Mouse (Mus musculus): Measurements from ENCODE around the gene Kat5. TPM values are rescaled to one million over a fixed set of nuclear protein-coding genes. Genes with fewer than 3 reads are reported as not detected.
A peak's percentile ranks its signal among the peaks of the same experiment; 100 is the strongest.

Gene Kat5
- total RNA-seq, 2 experiments from 2014 or later, result 69.7 to 87.5 TPM

- DNase-seq (ENCODE audit: low spot score in 2 of 2), result no peak
Observed at GRCm38 (mm10) chr19:5572331-5573125, 37.5 kb downstream of the Kat5 start.

- no peak for DNase-seq (ENCODE audit: low spot score in 2 of 2)
Observed at GRCm38 (mm10) chr19:5571831-5572230, 38.2 kb downstream of the Kat5 start.

- no peak for DNase-seq (ENCODE audit: low spot score in 2 of 2)
Observed at GRCm38 (mm10) chr19:5570353-5571246, 39.4 kb downstream of the Kat5 start.

- no peak for DNase-seq (ENCODE audit: low spot score in 2 of 2)
Observed at GRCm38 (mm10) chr19:5569521-5569920, 40.5 kb downstream of the Kat5 start.

DNA sequence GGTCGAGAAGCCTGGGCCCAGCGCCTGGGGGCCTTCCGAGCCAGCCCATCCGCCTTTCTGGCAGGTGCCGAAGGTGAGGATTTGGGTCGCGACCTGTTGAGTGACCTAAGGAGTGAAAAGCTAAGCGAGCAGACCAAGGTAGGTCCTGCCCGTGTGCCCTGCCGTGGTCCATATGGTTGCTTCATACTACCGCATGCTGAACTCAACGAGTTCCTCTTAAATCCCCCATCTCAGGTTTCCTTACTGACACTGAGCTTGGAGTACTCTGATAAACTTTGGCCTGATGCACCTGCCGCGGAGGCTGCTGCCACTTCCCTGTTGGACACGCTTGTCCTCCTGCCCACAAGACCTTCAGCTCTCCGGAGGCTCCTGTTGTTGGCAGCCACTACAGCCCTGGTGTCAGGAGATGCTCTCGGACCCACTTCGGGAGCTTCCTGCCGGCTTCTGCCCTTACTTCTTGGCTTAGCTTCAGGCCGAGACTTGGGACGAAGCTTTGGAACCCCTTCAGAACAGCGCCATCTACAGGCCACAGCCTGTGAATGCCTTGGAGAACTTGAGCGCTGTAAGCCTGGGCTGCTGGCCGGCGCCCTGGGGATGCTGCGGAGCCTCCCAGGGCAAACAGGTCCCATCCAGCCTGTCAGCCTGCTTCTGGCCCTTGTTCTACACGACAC is 41.4 kb downstream of the Kat5 start:
- DNase-seq (ENCODE audit: low spot score in 2 of 2), result peak; percentile 86 to 89

- DNase-seq (ENCODE audit: low spot score in 2 of 2), result peak; percentile 93
Observed at GRCm38 (mm10) chr19:5567534-5568469, 42.2 kb downstream of the Kat5 start, which contains the start of gene Ap5b1. TSS of gene Ap5b1 (plus strand) at chr19:5568025.

GRCm38 (mm10) chr19:5567180-5567533 is 42.9 kb downstream of the Kat5 start:
- no peak for DNase-seq (ENCODE audit: low spot score in 2 of 2)

DNA sequence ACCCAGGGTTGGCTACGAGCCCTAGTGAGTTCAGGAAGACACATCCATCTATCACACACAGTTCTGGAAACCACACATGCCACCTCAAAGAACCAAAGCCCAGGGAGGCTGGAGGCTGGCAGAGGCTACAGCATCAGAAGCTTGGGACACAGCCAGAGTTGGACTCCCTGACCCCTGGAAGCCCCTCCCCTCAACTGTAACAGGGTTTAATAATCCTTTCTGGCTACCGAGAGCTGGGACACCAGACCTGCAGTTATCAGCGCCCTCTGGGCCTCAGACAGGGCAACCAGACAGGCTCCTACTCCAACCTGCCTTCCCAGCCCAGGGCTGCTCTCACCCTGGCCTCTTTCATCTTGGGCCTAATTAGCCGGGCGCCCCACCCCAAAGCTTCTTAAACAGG is 43.7 kb downstream of the Kat5 start:
- DNase-seq (ENCODE audit: low spot score in 2 of 2), result no peak

DNA sequence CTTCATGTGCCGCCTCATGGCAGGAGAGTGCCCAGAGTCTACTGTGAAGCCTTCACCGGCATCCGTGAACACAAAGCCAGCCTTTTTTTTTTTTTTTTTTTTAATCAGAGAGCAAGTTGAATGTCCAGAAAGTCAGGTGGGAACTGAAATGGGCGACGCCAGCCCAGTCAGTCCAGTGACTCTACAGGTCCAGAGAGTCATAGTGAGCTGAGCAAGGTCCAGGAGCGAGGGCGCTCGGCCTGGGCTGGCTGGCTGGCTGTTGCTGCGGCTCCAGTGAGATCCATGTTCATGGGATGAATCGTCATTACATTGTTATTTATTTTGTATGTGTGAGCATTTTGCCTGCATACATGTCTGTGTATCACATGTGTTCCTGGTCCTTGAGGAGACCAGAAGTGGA is 47.3 kb downstream of the Kat5 start:
- DNase-seq (ENCODE audit: low spot score in 2 of 2), result no peak

- DNase-seq (ENCODE audit: low spot score in 2 of 2), result no peak
Observed at GRCm38 (mm10) chr19:5561886-5562285, 48.2 kb downstream of the Kat5 start.

- DNase-seq (ENCODE audit: low spot score in 2 of 2), result no peak
Observed at GRCm38 (mm10) chr19:5561252-5561790, 48.7 kb downstream of the Kat5 start.

DNA sequence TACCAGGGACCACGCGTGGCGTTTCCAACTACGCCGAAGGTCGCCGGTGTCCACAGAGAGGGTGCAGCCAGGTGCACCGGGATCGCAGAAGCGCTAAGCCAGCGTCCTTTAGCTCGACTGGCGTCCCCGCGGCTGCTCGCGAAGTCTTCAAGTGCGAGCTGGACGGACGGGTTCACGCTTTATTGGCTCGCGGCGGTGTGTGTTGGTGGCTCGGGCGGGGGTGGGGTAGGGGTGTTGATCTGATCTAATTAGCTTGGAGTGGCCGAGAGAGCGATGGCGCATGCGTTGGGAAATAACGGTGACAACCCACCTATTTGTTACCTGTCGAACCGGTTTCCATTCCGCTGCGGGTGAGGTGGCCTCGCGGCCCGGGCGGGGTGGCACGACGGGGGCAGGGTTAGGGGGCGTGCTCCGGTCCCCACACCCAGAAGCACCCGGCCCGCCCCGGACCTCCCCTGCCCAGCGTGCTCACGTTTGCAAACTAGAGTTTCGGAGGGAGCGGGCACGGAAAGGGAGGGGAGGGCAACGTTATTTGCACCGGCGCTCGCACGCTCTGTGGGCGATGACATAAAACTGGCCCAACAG is 49.5 kb downstream of the Kat5 start, which contains the start of gene Ovol1:
Gene Ovol1 (minus strand): TSS at position 190 of the 585 bp plus-strand sequence.
- no peak for DNase-seq (ENCODE audit: low spot score in 2 of 2)

DNA sequence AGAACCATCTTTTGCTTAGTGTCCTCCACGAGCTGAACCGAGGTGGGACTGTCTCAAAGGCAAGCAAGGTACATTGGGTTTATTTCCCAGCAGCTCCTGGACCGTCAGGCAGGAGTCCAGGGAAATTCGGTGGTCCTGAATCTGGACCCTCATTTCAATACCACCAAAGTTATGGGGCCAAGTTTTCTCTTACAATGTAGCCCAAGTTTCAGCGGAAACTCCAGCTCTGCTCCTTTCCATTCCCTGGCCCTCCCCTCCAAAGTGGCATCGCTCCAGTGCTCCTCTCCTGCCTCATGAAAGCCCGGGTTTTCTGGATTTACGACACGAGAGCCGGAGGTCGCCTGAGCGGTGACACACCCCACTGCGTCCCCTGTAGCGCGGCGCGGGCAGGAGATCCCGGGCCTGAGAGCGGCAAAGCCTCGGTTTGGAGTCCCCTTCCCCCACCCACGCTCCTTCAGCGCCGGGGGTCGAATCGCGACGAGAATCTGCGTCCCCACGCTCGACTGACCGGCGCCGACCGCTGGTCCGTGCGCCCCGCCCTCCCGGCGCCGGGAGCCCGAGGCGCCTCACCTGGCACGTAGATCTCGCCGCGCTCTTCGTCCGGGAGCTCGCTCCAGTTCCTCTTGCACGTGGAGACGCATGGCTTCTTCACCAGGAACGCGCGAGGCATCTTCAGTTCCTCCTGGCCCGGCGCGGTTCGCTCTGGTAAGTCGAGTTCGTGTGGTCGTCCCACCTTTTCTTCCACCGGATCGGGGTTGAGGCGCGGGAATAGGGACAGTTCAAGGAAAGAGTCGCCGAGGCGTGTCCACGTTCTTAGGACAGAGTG is 50.2 kb downstream of the Kat5 start:
- no peak for DNase-seq (ENCODE audit: low spot score in 2 of 2)

DNA sequence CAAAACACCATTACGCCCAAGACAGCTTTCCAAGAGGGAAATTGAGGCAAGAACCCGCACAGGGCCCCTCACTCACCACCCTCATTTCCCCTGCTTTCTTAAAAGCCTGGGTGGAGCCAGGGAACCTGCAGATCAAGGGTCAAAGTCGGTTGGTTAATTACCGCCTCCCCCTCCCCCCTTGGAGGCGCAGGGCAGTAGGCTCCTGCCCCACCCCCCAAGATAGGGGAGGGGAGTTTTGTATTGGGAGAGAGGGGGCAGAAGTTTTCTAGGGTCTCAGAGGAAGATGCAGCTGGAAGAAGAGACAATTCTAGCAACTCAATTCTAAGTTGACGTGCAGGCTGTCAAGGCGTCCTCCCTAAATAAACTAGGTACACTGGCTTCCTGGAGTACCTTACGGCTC is 50.8 kb downstream of the Kat5 start:
- DNase-seq (ENCODE audit: low spot score in 2 of 2), result no peak

GRCm38 (mm10) chr19:5558770-5559169 is 51.3 kb downstream of the Kat5 start:
- DNase-seq (ENCODE audit: low spot score in 2 of 2), result no peak

GRCm38 (mm10) chr19:5558169-5558568 is 51.9 kb downstream of the Kat5 start:
- no peak for DNase-seq (ENCODE audit: low spot score in 2 of 2)

GRCm38 (mm10) chr19:5554212-5554611 is 55.8 kb downstream of the Kat5 start:
- no peak for DNase-seq (ENCODE audit: low spot score in 2 of 2)

DNA sequence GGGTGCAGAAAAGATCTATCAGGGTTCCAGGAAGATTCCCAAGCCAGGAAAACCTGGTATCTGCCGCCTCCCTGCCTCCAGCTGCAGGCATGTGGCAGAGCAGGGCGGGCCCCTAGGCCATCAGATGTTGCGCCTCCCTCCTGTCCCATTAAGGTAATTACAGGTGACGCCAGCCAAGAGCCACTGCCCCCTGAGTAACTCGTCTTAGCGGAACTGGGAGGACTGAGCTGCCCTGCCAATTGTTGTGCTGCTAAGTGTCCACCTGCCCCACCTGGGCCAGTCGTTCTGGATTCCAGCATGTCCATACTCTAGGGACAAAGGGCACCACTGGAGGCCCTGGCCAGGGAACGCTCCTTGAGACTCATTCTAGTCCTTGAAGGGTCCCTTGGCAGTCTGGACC is 56.2 kb downstream of the Kat5 start:
- DNase-seq (ENCODE audit: low spot score in 2 of 2), result no peak
